Mouse (Mus musculus) ES-E14 (cell line): Measurements from ENCODE around the gene Psors1c2. TPM values are rescaled to one million over a fixed set of nuclear protein-coding genes. Genes with fewer than 3 reads are reported as not detected.
A peak's percentile ranks its signal among the peaks of the same experiment; 100 is the strongest.

ENCODE experiments used
- DNase-seq: peaks from one replicate; pipeline ENCODE4 v3.0.0-alpha.2; 2013; ENCODE audit warnings: low read depth, low spot score
- H3K27ac ChIP-seq: 2 replicates; pipeline ENCODE4 v1.5.1; 2012; ENCODE audit warnings: low read depth, mild to moderate bottlenecking, low read length, moderate library complexity, mixed read lengths; ENCODE audit not compliant: poor library complexity, insufficient read depth, severe bottlenecking
- H3K36me3 ChIP-seq: 2 replicates; pipeline ENCODE4 v1.6.1; 2012; ENCODE audit warnings: mild to moderate bottlenecking, low read length, moderate library complexity, mixed read lengths; ENCODE audit not compliant: control insufficient read depth, poor library complexity, insufficient read depth, severe bottlenecking
- H3K4me1 ChIP-seq, 2 experiments: fragments of 150-350 bp in 1 of 2; sonication (generic) in 1 of 2; 2 replicates each; pipeline ENCODE4 v1.6.1; 2012; ENCODE audit warnings: low read length in 2 of 2, mild to moderate bottlenecking in 1 of 2, mixed read lengths in 1 of 2; ENCODE audit not compliant: control insufficient read depth in 2 of 2, insufficient read depth in 2 of 2, poor library complexity in 1 of 2
- H3K4me3 ChIP-seq, 2 experiments: fragments of 150-350 bp in 1 of 2; sonication (generic) in 1 of 2; 2 replicates each; pipeline ENCODE4 v1.5.1; 2012; ENCODE audit warnings: low read length in 2 of 2, low read depth in 1 of 2, mild to moderate bottlenecking in 1 of 2, mixed read lengths in 1 of 2; ENCODE audit not compliant: insufficient read depth in 1 of 2, poor library complexity in 1 of 2, severe bottlenecking in 1 of 2
- H3K9ac ChIP-seq: 2 replicates; pipeline ENCODE4 v1.6.1; 2012; ENCODE audit warnings: low read depth, mild to moderate bottlenecking, low read length, mixed read lengths; ENCODE audit not compliant: poor library complexity, insufficient read depth, severe bottlenecking
- H3K9me3 ChIP-seq: fragments of 150-350 bp; sonication (generic); 2 replicates; pipeline ENCODE4 v1.6.1; 2012; ENCODE audit warnings: low read depth, mild to moderate bottlenecking, low read length; ENCODE audit not compliant: control insufficient read depth, insufficient read depth
- CHD2 ChIP-seq: IDR thresholded peaks from 2 replicates; pipeline ENCODE4 v1.6.1; 2014; ENCODE audit warnings: mild to moderate bottlenecking, low read depth, low read length, inconsistent platforms
- HCFC1 ChIP-seq: IDR thresholded peaks from 2 replicates; pipeline ENCODE4 v1.6.1; 2012; ENCODE audit warnings: low read length, inconsistent platforms, borderline replicate concordance; ENCODE audit not compliant: insufficient read depth
- MAFK ChIP-seq: IDR thresholded peaks from 2 replicates; pipeline ENCODE4 v1.6.1; 2014; ENCODE audit warnings: mild to moderate bottlenecking, low read depth, low read length, inconsistent platforms; ENCODE audit not compliant: insufficient read depth
- ZC3H11A ChIP-seq: IDR thresholded peaks from 2 replicates; pipeline ENCODE4 v1.6.1; 2012; ENCODE audit warnings: low read depth, mild to moderate bottlenecking, inconsistent platforms, low read length, borderline replicate concordance
- ZNF384 ChIP-seq: IDR thresholded peaks from 2 replicates; pipeline ENCODE4 v1.6.1; 2012; ENCODE audit warnings: low read depth, low read length, inconsistent platforms
- in situ Hi-C, 2 experiments: fragments of 600-800 bp; cut with MboI; formaldehyde crosslinking; loops; one replicate each; pipeline ENCODE4 v1.15.1; 2025; ENCODE audit warnings: low sequenced_read_pairs in 2 of 2, inconsistent platforms in 1 of 2; ENCODE audit not compliant: unreplicated experiment in 2 of 2
- total RNA-seq: library from RNA; depleted of rRNA; stranded (reverse); fragments of 300-350 nt; gene quantifications from 2 replicates; pipeline ENCODE4 v1.2.3, GENCODE M21; 2012

Gene Psors1c2
- total RNA-seq, 1 experiment, result 8.9 TPM

GRCm38 (mm10) chr17:35517526-35517925, 15.5 kb upstream of the Psors1c2 start:
- no peak for DNase-seq
- TF ChIP-seq MAFK, result no peak
- TF ChIP-seq CHD2, result no peak
- no peak for TF ChIP-seq ZNF384
- TF ChIP-seq HCFC1, result no peak
- no peak for TF ChIP-seq ZC3H11A
- peak overlapping the region; percentile 57 for H3K27ac ChIP-seq

GRCm38 (mm10) chr17:35524354-35524753, 8.6 kb upstream of the Psors1c2 start:
- peaks cover 19% of the 10 kb centered on the region for H3K36me3 ChIP-seq
- in situ Hi-C loops, result no loop called here
- no peaks in the 10 kb centered on the region for H3K9me3 ChIP-seq
- TF ChIP-seq CHD2 (no peak), MAFK (no peak), HCFC1 (no peak), ZC3H11A (no peak)
- no peak overlapping the region for H3K4me3 ChIP-seq
- no peak overlapping the region for H3K27ac ChIP-seq
- DNase-seq, result no peak
- H3K4me1 ChIP-seq, result peaks cover 0 to 8% of the 10 kb centered on the region in 2 experiments; a peak in 1 of 4 replicates
- H3K9ac ChIP-seq, result no peak overlapping the region

More at GRCm38 (mm10) chr17:35517526-35517925, 15.5 kb upstream of the Psors1c2 start:
- Histone ChIP-seq H3K9ac (peak overlapping the region; percentile 68), H3K4me3 (peak overlapping the region; percentile 51 to 66), H3K9me3 (no peaks in the 10 kb centered on the region), H3K36me3 (peaks cover 13% of the 10 kb centered on the region), H3K4me1 (peaks cover 5 to 10% of the 10 kb centered on the region in 2 experiments; a peak in 2 of 4 replicates)
- in situ Hi-C loops, result no loop called here

- no peak for DNase-seq
- Histone ChIP-seq H3K4me3 (peak overlapping the region; percentile 34 to 44; a peak in 3 of 4 replicates), H3K4me1 (peaks cover 0 to 24% of the 10 kb centered on the region in 2 experiments; a peak in 2 of 4 replicates), H3K36me3 (peaks cover 23% of the 10 kb centered on the region), H3K27ac (no peak overlapping the region), H3K9me3 (no peaks in the 10 kb centered on the region), H3K9ac (no peak overlapping the region)
- no peak for TF ChIP-seq ZNF384
- TF ChIP-seq ZC3H11A, result no peak
- no peak for TF ChIP-seq MAFK
- no peak for TF ChIP-seq HCFC1
- TF ChIP-seq CHD2, result no peak
- in situ Hi-C loops, result no loop called here
Observed at GRCm38 (mm10) chr17:35526644-35527043, 6.4 kb upstream of the Psors1c2 start.

- DNase-seq, result no peak
- no peak overlapping the region for H3K4me3 ChIP-seq
- H3K9ac ChIP-seq, result no peak overlapping the region
- peaks cover 4 to 38% of the 10 kb centered on the region in 2 experiments; a peak in 3 of 4 replicates for H3K4me1 ChIP-seq
- peak overlapping the region; percentile 58; the same call in 1 of the 2 replicates for H3K27ac ChIP-seq
- TF ChIP-seq ZC3H11A (no peak), ZNF384 (no peak), HCFC1 (no peak), MAFK (no peak), CHD2 (no peak)
- no peaks in the 10 kb centered on the region for H3K9me3 ChIP-seq
- in situ Hi-C loops, result no loop called here
- H3K36me3 ChIP-seq, result peaks cover 12% of the 10 kb centered on the region
Observed at GRCm38 (mm10) chr17:35532360-35532759, 641 bp upstream of the Psors1c2 start.

GRCm38 (mm10) chr17:35534343-35534742, 1.3 kb downstream of the Psors1c2 start:
- Histone ChIP-seq H3K9ac (peak overlapping the region; percentile 46; the same call in 1 of the 2 replicates), H3K9me3 (no peaks in the 10 kb centered on the region), H3K36me3 (peaks cover 4% of the 10 kb centered on the region), H3K27ac (no peak overlapping the region), H3K4me3 (no peak overlapping the region), H3K4me1 (peaks cover 4 to 40% of the 10 kb centered on the region in 2 experiments; a peak in 3 of 4 replicates)
- no peak for DNase-seq
- TF ChIP-seq MAFK (no peak), CHD2 (no peak), ZNF384 (no peak), ZC3H11A (peak; percentile 28; the same call in 1 of the 2 replicates), HCFC1 (no peak)
- in situ Hi-C loops, result no loop called here
